12 mouse cellular contexts compared by ENCODE assay signal in genomic region chr13:95444291-95444690, GRCm38 (mm10). TPM values are rescaled to one million over a fixed set of nuclear protein-coding genes. Genes with fewer than 3 reads are reported as not detected.
DNase-seq lines count a peak whose midpoint lies in the region; ATAC-seq lines count a peak whose summit lies in the region.
"Had no signal": no experiment of that assay in that cellular context is flagged by ENCODE, and none has a peak within 500 bp of the region (broad histone marks: within the 10 kb centered on the region; RNA-seq: fewer than 3 reads in every experiment).

No protein-coding gene starts in this region.

- H3K4me3 ChIP-seq in heart, embryonic 12.5 days, result peak overlapping the region; percentile 49
- H3K4me3 ChIP-seq in embryonic facial prominence, embryonic 11.5 days (ENCODE audit: low read depth, low read length), result peak overlapping the region; percentile 36
- peak overlapping the region; percentile 51 for H3K4me3 ChIP-seq in hindbrain, embryonic 16.5 days (ENCODE audit: low read length)
- peak overlapping the region; percentile 48 for H3K4me3 ChIP-seq in midbrain, embryonic 15.5 days

- no peak for DNase-seq in heart, postnatal 10 days
- DNase-seq in embryonic facial prominence, embryonic 11.5 days (ENCODE audit: low spot score), result no peak
- DNase-seq in frontal cortex, postnatal 10 days (ENCODE audit: low spot score in 2 of 2), result no peak
- no peak for DNase-seq in retina, embryonic 14.5 days (ENCODE audit: low spot score)
- DNase-seq: cerebellum, adult 8-10 months; lung, postnatal 4 days had no signal

- H3K27me3 ChIP-seq in heart, embryonic 12.5 days (replicated peaks), result peaks cover 46% of the 10 kb centered on the region
- peaks cover 15% of the 10 kb centered on the region for H3K27me3 ChIP-seq in embryonic facial prominence, embryonic 11.5 days (ENCODE audit: control insufficient read depth, insufficient read depth, low read length)
- H3K27me3 ChIP-seq in hindbrain, embryonic 16.5 days (replicated peaks; ENCODE audit: control insufficient read depth, insufficient read depth, low read length), result peaks cover 14% of the 10 kb centered on the region
- H3K27me3 ChIP-seq in midbrain, embryonic 15.5 days (replicated peaks), result peaks cover 20% of the 10 kb centered on the region

- ATAC-seq in heart, embryonic 12.5 days (ENCODE audit: insufficient number of reproducible peaks, low FRiP score), result no peak
- ATAC-seq in embryonic facial prominence, embryonic 11.5 days (replicated peaks; ENCODE audit: insufficient number of reproducible peaks, low FRiP score, low TSS enrichment, low read depth), result no peak
- ATAC-seq in hindbrain, embryonic 16.5 days, result no peak
- ATAC-seq in midbrain, embryonic 15.5 days (replicated peaks), result no peak
- ATAC-seq in granulocyte monocyte progenitor cell, adult 5-6 weeks (replicated peaks; ENCODE audit: poor library complexity, severe bottlenecking), result no peak

- 13% methylated on average over 7 of the region's 7 CpGs for WGBS in heart, embryonic 12.5 days
- 7% methylated on average over 7 of the region's 7 CpGs for WGBS in embryonic facial prominence, embryonic 11.5 days
- WGBS in hindbrain, embryonic 16.5 days, result 18% methylated on average over 7 of the region's 7 CpGs
- WGBS in midbrain, embryonic 15.5 days, result 7% methylated on average over 7 of the region's 7 CpGs

- peak overlapping the region; percentile 65; the same call in 1 of the 2 replicates for H3K9ac ChIP-seq in heart, embryonic 12.5 days
- peak overlapping the region; percentile 57 for H3K9ac ChIP-seq in embryonic facial prominence, embryonic 11.5 days (replicated peaks; ENCODE audit: low read length)
- H3K9ac ChIP-seq in hindbrain, embryonic 16.5 days (ENCODE audit: low read depth, low read length), result peak overlapping the region; percentile 63
- H3K9ac ChIP-seq in midbrain, embryonic 15.5 days, result no peak overlapping the region

- H3K27ac ChIP-seq in heart, embryonic 12.5 days (ENCODE audit: poor library complexity, severe bottlenecking), result no peak overlapping the region
- no peak overlapping the region for H3K27ac ChIP-seq in embryonic facial prominence, embryonic 11.5 days (replicated peaks; ENCODE audit: low read depth, low read length)
- no peak overlapping the region for H3K27ac ChIP-seq in hindbrain, embryonic 16.5 days (ENCODE audit: low read depth, low read length)
- no peak overlapping the region for H3K27ac ChIP-seq in midbrain, embryonic 15.5 days

- H3K9me3 ChIP-seq in heart, embryonic 12.5 days (replicated peaks), result no peaks in the 10 kb centered on the region
- H3K9me3 ChIP-seq in embryonic facial prominence, embryonic 11.5 days (replicated peaks; ENCODE audit: control insufficient read depth, low read length), result no peaks in the 10 kb centered on the region
- no peaks in the 10 kb centered on the region for H3K9me3 ChIP-seq in hindbrain, embryonic 16.5 days (ENCODE audit: control insufficient read depth, low read length)
- H3K9me3 ChIP-seq in midbrain, embryonic 15.5 days, result no peaks in the 10 kb centered on the region

- H3K36me3 ChIP-seq in heart, embryonic 12.5 days, result no peaks in the 10 kb centered on the region
- H3K36me3 ChIP-seq in embryonic facial prominence, embryonic 11.5 days (replicated peaks; ENCODE audit: control insufficient read depth, insufficient read depth, low read depth, low read length), result no peaks in the 10 kb centered on the region
- H3K36me3 ChIP-seq in hindbrain, embryonic 16.5 days (ENCODE audit: control insufficient read depth, insufficient read depth, low read length), result no peaks in the 10 kb centered on the region
- no peaks in the 10 kb centered on the region for H3K36me3 ChIP-seq in midbrain, embryonic 15.5 days (replicated peaks)

- intact Hi-C loops in heart, postnatal 10 days (cut with DNase I), result no loop called here

- peak overlapping the region; percentile 84 for H3K4me2 ChIP-seq in heart, embryonic 12.5 days
- peak overlapping the region; percentile 89 for H3K4me2 ChIP-seq in embryonic facial prominence, embryonic 11.5 days (ENCODE audit: low read depth, low read length)
- peak overlapping the region; percentile 96 for H3K4me2 ChIP-seq in hindbrain, embryonic 16.5 days (ENCODE audit: low read length)
- peak overlapping the region; percentile 93 for H3K4me2 ChIP-seq in midbrain, embryonic 15.5 days

- H3K4me1 ChIP-seq in heart, embryonic 12.5 days (replicated peaks), result peaks cover 14% of the 10 kb centered on the region; the same call in 1 of the 2 replicates
- H3K4me1 ChIP-seq in embryonic facial prominence, embryonic 11.5 days (ENCODE audit: control insufficient read depth, insufficient read depth, low read length), result no peaks in the 10 kb centered on the region
- peaks cover 11% of the 10 kb centered on the region for H3K4me1 ChIP-seq in hindbrain, embryonic 16.5 days (ENCODE audit: control insufficient read depth, insufficient read depth, low read depth, low read length)
- peaks cover 19% of the 10 kb centered on the region for H3K4me1 ChIP-seq in midbrain, embryonic 15.5 days

RNA-seq across cellular contexts. Expression of gene Crhbp, which starts 0.4 kb away (rescaled TPM):
- 0.17 and 0.18 TPM in 2 replicates for polyA plus RNA-seq in heart, embryonic 12.5 days (2016; fragmentation: Nextera tagmentation; extraction: Ambion mirVana)
- not detected for total RNA-seq in heart, postnatal 10 days (2021)
- 2.0 and 5.3 TPM in 2 replicates for polyA plus RNA-seq in embryonic facial prominence, embryonic 11.5 days (2014; fragmentation: Nextera tagmentation; extraction: Ambion mirVana)
- polyA plus RNA-seq in hindbrain, embryonic 16.5 days (2015; fragmentation: Nextera tagmentation; extraction: Ambion mirVana), result 8.2 and 11.7 TPM in 2 replicates
- polyA plus RNA-seq in midbrain, embryonic 15.5 days (2015; fragmentation: Nextera tagmentation; extraction: Ambion mirVana), result 2.7 and 3.4 TPM in 2 replicates
- total RNA-seq in granulocyte monocyte progenitor cell, adult 5-6 weeks (2014; fragmentation: Nextera tagmentation), result not detected in 2 replicates
- total RNA-seq in granulocyte monocyte progenitor cell, adult 5-6 weeks (2017), result not detected in 2 replicates
- total RNA-seq: gastrocnemius, postnatal 14 days had no signal

RNA-seq across cellular contexts. Expression of gene S100z, which starts 34.2 kb away (rescaled TPM):
- polyA plus RNA-seq in heart, embryonic 12.5 days (2016; fragmentation: Nextera tagmentation; extraction: Ambion mirVana), result not detected in 2 replicates
- not detected for total RNA-seq in heart, postnatal 10 days (2021)
- 1.9 and 2.1 TPM in 2 replicates for polyA plus RNA-seq in embryonic facial prominence, embryonic 11.5 days (2014; fragmentation: Nextera tagmentation; extraction: Ambion mirVana)
- not detected in 2 replicates for polyA plus RNA-seq in hindbrain, embryonic 16.5 days (2015; fragmentation: Nextera tagmentation; extraction: Ambion mirVana)
- not detected in 2 replicates for polyA plus RNA-seq in midbrain, embryonic 15.5 days (2015; fragmentation: Nextera tagmentation; extraction: Ambion mirVana)
- not detected in 2 replicates for total RNA-seq in granulocyte monocyte progenitor cell, adult 5-6 weeks (2014; fragmentation: Nextera tagmentation)
- not detected in 2 replicates for total RNA-seq in granulocyte monocyte progenitor cell, adult 5-6 weeks (2017)
- total RNA-seq: layer of hippocampus, postnatal 10 days had no signal
